Mouse (Mus musculus) natural killer cell, adult 2 months (primary cell): ENCODE measurements around the gene Gas7.

ENCODE experiments used
- DNase-seq, 2 experiments: peaks; one replicate each; pipeline ENCODE4 v3.0.0; 2022; ENCODE audit warnings: low spot score in 2 of 2

Gene Gas7

DNA sequence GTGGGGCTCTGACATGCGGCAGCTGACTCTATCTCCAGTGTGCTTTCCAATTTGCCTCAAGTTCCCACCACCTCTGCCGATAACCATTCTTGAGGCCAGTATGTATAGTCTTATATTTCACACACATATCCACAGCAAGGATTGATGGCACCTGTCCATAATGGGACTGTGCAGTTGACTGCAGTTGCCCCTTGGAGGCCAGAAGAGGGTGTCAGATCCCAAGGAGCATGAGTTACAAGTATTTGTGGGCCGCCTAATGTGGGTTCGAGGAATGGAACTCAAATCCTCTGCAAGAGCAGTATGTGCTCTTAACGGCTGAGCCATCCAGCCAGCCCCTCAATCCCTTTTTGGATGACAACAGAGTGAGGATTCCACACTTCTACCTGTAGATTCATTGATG lies 119.1 kb downstream of the Gas7 start:
- no peak for DNase-seq

- no peak for DNase-seq
Measured at GRCm38 (mm10) chr11:67577472-67577871, 122.2 kb downstream of the Gas7 start.

GRCm38 (mm10) chr11:67577994-67578393 lies 122.8 kb downstream of the Gas7 start:
- DNase-seq: no peak

DNA sequence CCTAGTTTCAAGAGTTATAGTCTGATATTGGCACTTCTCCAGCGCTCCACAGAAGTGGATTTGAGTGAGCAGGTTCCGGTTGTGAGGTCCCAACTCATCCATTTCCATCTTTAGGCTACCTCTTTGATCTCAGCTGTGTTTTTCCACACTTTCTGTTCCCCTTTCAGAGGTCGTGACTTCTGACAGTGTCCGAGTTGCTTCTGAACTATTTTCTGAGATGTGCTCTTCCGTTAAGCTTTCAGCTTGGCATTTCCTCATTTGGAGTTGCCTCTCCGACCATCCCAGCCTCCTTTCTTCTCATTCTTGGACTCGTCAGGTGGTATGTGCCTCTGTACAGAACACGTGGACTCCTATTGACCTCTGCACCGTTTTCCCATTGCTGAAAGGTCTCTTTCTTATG lies 123.9 kb downstream of the Gas7 start:
- DNase-seq: no peak

GRCm38 (mm10) chr11:67581549-67581948 lies 126.3 kb downstream of the Gas7 start:
- no peak for DNase-seq

- DNase-seq: no peak
Measured at GRCm38 (mm10) chr11:67582570-67582969, 127.3 kb downstream of the Gas7 start.

DNA sequence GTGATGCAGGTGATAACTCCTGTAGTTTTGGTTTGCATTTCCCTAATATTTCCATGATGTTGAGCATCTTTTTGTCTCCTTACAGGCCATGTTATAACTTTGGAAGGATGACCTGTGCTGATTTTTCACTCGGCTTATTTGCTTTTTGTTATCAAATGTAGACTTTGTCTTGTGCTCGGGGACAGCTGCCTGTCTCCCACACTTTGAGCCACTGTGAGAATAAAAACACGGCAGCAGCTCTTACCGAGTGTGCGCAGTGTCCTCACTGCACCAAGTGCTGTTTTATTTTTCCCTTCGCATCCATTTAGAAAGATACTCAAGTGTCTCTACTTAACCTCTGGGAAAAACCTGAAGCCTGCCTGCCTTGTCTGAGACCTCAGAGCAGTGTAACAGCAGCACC lies 129.8 kb downstream of the Gas7 start:
- no peak for DNase-seq

DNA sequence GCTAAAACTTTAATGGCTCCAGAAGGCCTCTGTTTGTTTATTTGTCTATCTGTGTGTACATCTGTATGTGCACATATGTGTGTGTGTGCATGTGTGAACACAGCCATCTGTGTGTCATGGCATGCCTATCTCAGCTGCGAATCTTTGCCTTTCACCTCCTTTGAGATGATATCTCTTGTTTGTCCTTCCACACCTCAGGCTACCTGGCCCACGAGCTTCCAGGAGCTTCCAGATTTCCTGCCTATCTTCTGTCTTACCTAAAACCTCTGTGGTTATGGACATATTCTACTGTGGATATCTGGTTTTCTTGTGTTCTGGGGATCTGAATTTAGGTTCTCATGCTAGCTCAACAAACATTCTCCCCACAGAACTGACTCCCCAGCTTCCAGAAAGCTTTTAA lies 130.4 kb downstream of the Gas7 start:
- no peak for DNase-seq

DNA sequence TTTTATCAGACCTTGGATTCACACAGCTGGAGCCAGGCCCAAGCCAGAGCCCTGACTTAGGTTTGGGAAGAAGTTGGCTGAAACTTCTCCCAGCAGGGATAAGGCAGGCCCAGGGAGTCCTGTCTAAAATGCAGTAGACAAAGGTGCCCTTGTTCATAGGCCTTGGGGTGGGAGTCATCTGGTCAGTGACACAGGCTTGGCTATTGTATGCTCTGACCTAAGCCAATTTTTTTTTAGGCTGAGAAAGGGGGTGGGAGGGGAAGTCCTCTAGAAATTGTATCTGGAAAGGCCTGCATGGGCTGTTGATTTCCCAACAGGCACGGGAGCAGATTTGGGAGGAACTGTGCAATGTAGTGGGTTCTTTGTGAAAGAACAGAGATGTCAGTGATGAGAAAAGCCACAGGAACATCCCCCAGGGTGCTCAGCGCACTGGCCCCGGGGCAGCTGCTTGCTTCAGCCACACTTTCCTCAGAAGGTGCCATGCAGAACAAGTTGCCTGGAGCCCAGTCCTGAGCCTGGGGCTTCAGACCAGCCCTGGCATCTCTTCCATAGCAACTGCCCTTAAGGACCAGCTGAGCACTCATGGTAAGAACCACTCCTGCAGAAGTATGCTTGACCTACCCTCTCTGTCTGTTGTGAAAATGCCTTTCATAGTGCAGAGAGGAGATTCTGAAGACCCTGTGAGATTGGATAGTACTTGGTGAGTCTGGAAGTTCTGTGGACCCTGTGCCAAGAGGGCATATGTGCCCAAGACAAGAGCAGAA lies 131.2 kb downstream of the Gas7 start:
- DNase-seq: no peak

DNA sequence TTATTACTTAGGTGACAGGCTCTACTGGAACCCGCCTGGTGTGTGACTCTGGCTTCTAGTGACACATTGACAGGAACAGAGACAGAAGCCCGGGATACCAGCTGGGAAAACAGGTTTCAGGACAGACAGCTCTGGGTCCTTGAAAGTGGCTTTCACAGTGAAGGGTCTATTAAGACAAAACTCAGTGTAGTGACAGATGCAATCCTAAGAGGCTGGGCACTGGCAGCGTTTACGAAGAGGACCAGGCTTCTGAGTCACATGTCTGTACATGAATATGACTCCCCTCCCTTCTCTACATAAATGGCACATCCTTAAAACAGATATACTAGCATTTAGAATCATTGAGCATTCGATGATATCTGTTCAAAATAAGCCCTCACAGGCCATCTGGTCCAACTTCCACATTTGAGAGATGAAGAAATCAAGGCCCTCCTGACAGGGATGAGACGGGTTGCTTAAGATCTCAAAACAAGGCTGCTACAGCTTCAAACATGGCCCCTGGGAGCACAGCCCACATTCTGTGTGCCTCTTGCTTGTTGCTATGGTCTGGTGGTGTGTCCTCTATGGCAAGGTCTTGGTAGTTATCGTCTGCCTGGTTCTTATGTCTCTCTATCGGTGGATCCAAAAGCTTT lies 133.1 kb downstream of the Gas7 start:
- DNase-seq: no peak

DNA sequence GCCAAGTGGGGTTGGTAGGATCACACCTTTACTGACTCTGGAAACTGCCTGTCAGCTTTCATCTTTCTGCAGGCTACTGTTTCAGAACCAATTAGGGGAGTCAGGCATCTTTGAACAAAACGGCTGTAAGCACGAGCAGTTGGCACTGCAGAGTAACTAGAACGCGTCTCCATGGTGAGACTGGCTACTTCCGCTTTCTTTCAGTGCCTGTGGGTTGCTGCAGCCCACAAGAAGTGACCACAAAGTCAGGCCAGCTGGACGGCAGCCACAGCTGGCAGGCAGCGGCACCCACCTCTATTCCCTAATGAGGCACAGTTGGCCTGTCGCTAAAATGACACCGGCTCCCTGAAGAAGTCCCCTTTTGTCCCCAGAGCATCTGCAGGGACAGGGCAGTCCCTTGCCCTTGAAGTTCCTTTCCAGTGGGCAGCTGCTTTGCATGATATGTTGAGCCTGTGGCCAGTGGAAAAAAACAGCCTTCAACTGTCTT lies 133.6 kb downstream of the Gas7 start:
- DNase-seq: peak; percentile 85 to 88

DNA sequence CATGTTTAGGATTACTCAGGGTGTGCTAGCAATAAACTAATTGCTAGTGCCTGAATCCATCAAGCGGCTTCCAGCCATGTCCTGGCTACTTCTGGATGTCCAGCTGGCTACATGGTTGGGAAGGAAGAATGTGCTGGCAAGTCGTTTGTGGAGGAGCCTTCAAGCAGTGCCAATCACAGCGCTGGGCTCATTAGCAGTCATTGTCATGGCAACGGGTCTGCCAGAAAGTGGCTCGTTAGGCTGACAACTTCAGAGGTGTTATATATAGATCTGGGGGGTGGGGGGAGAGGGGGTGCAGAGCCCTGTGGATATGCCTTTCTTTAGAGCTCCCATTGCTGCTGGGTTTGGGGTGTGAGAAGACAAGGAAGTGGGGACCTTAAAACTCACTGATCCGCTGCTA lies 141.0 kb downstream of the Gas7 start:
- no peak for DNase-seq

DNA sequence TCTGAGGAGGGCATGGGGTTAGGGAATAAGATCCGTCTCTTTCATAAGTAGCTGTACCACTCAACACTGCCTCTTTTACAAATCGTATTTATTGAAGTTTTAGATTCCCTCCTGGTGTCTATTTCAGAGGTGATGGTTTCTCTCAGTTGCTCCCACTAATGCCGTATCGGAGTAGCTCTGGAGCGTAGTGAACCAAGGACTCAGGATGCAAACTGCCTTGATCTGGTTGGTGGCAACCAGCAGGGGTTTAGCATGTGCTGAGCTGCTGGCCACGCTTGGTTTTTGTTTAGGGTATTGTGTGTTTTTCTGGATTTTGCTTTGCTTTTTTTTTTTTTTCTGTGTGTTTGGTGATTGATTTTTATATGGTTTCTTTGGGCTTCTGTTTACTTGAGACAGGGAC lies 141.6 kb downstream of the Gas7 start:
- no peak for DNase-seq

GRCm38 (mm10) chr11:67597388-67597787 lies 142.2 kb downstream of the Gas7 start:
- no peak for DNase-seq

GRCm38 (mm10) chr11:67599141-67599540 lies 143.9 kb downstream of the Gas7 start:
- DNase-seq: no peak

- DNase-seq: no peak
Measured at GRCm38 (mm10) chr11:67600710-67601430, 145.6 kb downstream of the Gas7 start.

GRCm38 (mm10) chr11:67602711-67603369 lies 147.6 kb downstream of the Gas7 start:
- no peak for DNase-seq

GRCm38 (mm10) chr11:67604481-67604880 lies 149.2 kb downstream of the Gas7 start:
- peak in 1 of 2 experiments; percentile 46 for DNase-seq

DNA sequence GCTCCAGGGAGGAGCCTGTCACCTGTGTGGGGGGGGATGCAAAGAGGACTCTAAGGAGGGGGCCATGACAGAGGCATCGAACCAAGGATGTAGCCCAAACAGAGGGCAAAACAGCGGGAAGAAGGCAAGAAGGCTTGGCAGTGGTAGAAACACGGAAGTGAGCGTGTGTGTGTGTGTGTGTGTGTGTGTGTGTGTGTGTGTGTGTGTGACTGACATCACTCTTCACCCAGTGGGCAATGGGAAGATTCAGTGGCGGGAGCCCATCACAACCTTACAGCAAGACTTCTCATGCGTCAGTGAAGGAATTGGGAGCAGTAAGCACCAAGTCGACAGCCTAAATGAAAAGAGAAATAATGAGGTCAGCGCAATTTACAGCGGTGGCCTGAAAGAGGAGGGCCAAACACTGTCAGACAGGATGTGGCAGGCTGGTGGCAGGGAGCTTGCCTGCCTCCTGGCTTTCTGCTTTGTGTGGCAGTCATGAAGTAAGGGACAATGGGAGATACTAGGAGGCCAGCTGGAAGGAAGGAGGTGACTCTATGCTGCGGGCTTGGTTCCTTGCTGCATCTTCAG lies 153.0 kb downstream of the Gas7 start:
- DNase-seq: peak; percentile 48 to 72

- DNase-seq: no peak
Measured at GRCm38 (mm10) chr11:67612158-67612839, 157.1 kb downstream of the Gas7 start.

- no peak for DNase-seq
Measured at GRCm38 (mm10) chr11:67616557-67617239, 161.5 kb downstream of the Gas7 start.
